ENCODE assay signal across 8 mouse cellular contexts in the genomic region with DNA sequence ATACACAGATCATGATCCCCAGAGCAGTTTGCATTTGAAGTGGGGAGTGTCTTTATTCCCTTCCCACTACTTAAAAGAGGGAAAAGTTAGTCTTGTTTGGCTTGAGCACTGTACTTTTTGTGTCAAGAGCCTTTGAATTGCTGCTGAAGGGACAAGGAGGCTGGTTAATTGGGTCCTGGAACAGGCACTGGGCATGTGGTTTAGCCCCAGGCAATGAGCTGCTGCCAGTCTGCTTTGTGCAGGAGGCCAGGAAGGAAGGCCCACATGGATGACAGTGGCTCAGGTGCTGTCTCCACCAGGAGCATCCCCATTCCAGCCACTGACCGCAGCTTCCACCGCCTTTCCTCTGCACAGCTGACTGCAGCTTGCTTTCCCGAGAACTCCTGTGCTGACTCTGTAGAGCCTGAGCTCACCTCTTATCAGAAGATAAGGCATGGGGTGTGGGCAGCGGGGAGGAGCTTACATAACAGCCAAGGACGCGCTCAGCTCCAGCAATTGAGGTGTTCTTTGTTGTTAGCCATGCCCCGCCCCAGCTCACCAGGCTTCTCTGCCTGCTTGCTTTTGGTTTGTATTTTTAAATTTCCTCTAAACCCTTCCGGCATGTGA. TPM values are rescaled to one million over a fixed set of nuclear protein-coding genes. Genes with fewer than 3 reads are reported as not detected.
A peak's percentile ranks its signal among the peaks of the same experiment; 100 is the strongest.
DNase-seq lines count a peak whose midpoint lies in the region; ATAC-seq lines count a peak whose summit lies in the region.

No protein-coding gene starts in this region.

- no peak for DNase-seq in frontal cortex, adult 2 months (ENCODE audit: extremely low spot score in 1 of 2, low spot score in 1 of 2)
- DNase-seq in Muller cell, postnatal 12 days (ENCODE audit: inconsistent ontology term): peak; percentile 75
- peak; percentile 20 to 41 for DNase-seq in heart, postnatal 10 days
- peak; percentile 60 for DNase-seq in lung, postnatal 25 days (ENCODE audit: low spot score)
- DNase-seq in gastrocnemius, adult 18-20 months (ENCODE audit: low spot score): no peak
- no peak for DNase-seq in thymus, postnatal 25 days

- intact Hi-C loops in heart, postnatal 10 days (cut with DNase I): no loop called here

- ATAC-seq in frontal cortex, adult (ENCODE audit: low TSS enrichment): peak; percentile 72
- ATAC-seq in common myeloid progenitor, adult 5-6 weeks (replicated peaks; ENCODE audit: low read depth, poor library complexity, severe bottlenecking): peak; percentile 75

RNA-seq across cellular contexts. Expression of a gene that starts 50.0 kb away (rescaled TPM):
- 50.5 and 53.4 TPM in 2 replicates for polyA plus RNA-seq in frontal cortex, adult 2 months (2012; rRNA removed)
- 13.3 and 28.6 TPM in 2 replicates for total RNA-seq in common myeloid progenitor, adult 5-6 weeks (2017)
- total RNA-seq in heart, postnatal 10 days (2021): 10 to 100 TPM; 26.2 to 31.6 TPM
- 10 to 100 TPM; 23.6 to 25.5 TPM for total RNA-seq in gastrocnemius, adult 18-20 months (2021)

RNA-seq across cellular contexts. Expression of a gene that starts 50.1 kb away (rescaled TPM):
- polyA plus RNA-seq in frontal cortex, adult 2 months (2012; rRNA removed): 953 and 983 TPM in 2 replicates
- total RNA-seq in common myeloid progenitor, adult 5-6 weeks (2017): 6.5 and 10.0 TPM in 2 replicates
- 10 to 100 TPM; 15.3 to 17.2 TPM for total RNA-seq in heart, postnatal 10 days (2021)
- 10 to 100 TPM; 12.4 to 13.3 TPM for total RNA-seq in gastrocnemius, adult 18-20 months (2021)

Comparison
In these comparisons a context has a peak if more than half of its experiments do, and no peak if none do; other contexts are left out.
1. DNase-seq: peak in Muller cell, postnatal 12 days (single experiment), heart, postnatal 10 days (2 of 2) and lung, postnatal 25 days (single experiment); none in frontal cortex, adult 2 months (0 of 2), gastrocnemius, adult 18-20 months (single experiment) and thymus, postnatal 25 days (single experiment).